Mouse (Mus musculus) testis, adult 2 months (tissue): Measurements from ENCODE around the gene Dixdc1.

Source experiments
- CTCF ChIP-seq: fragments of 200-500 bp; IDR thresholded peaks from 2 replicates; pipeline ENCODE4 v1.5.1; 2012; ENCODE audit warnings: low read depth, mild to moderate bottlenecking, inconsistent platforms, low read length, moderate library complexity; ENCODE audit not compliant: control insufficient read depth, insufficient read depth, insufficient replicate concordance
- POLR2A ChIP-seq: fragments of 200-500 bp; IDR thresholded peaks from 2 replicates; pipeline ENCODE4 v1.6.1; 2012; ENCODE audit warnings: low read depth, mild to moderate bottlenecking, inconsistent platforms, low read length, moderate library complexity; ENCODE audit not compliant: control insufficient read depth

GRCm38 (mm10) chr9:50776162-50776760 lies 36.9 kb upstream of the Dixdc1 start:
- no peak for TF ChIP-seq CTCF
- TF ChIP-seq POLR2A = no peak
